Mouse (Mus musculus) Patski (cell line): ENCODE data around the gene Lrp2bp. TPM values are rescaled to one million over a fixed set of nuclear protein-coding genes. Genes with fewer than 3 reads are reported as not detected.

Source experiments
- ATAC-seq: fragments of 100-300 bp; one replicate; pipeline ENCODE4 v1.8.0; 2021
- CTCF ChIA-PET: fragments of 350-600 bp; sonication (Branson Sonifier 250); formaldehyde crosslinking; loops from one replicate; lab custom pipeline; 2022; ENCODE audit warnings: inconsistent platforms; lab: Charles Lee
- POLR2A ChIA-PET: fragments of 350-600 bp; sonication (Branson Sonifier 250); formaldehyde crosslinking; loops from one replicate; lab custom pipeline; 2022; ENCODE audit warnings: antibody characterized with exemption, inconsistent platforms; lab: Charles Lee
- DNase-seq: peaks from one replicate; pipeline ENCODE4 v3.0.0-alpha.2; 2011; ENCODE audit warnings: low read depth, low spot score
- H3K27me3 ChIP-seq: fragments of 371-371 bp; one replicate; pipeline ENCODE4 v1.5.1; 2021
- CTCF ChIP-seq: fragments of 100-300 bp; IDR thresholded peaks from one replicate; pipeline ENCODE4 v1.5.1; 2021
- in situ Hi-C: fragments of 300-500 bp; cut with MboI; formaldehyde crosslinking; loops from 3 replicates; pipeline ENCODE4 v1.11.1; 2018; ENCODE audit warnings: low pct_unique_long_range_greater_than_20kb, mixed read lengths
- polyA plus RNA-seq: library from polyadenylated mRNA; unstranded; gene quantifications from one replicate; pipeline ENCODE4 v1.2.3, GENCODE M21; 2021

The Lrp2bp gene
- polyA plus RNA-seq, 1 experiment from 2014 or later: 0.23 TPM

- no peak for DNase-seq
- no peak for ATAC-seq
- in situ Hi-C loops: no loop called here
- ChIA-PET CTCF (interaction anchor here (1.2 kb wide), 1 partner anchor 18 kb away, joined by 3 read pairs; the partner anchor contains the start of gene Ufsp2), POLR2A (no interaction called here)
- peak; percentile 54 for TF ChIP-seq CTCF
- H3K27me3 ChIP-seq: no peaks in the 10 kb centered on the region
These were observed 5.0 kb upstream of the Lrp2bp start for GRCm38 (mm10) chr8:45994111-45994510.

- CTCF ChIA-PET: no interaction called here
- no peak for ATAC-seq
- POLR2A ChIA-PET: no interaction called here
- DNase-seq: no peak
- no peaks in the 10 kb centered on the region for H3K27me3 ChIP-seq
- in situ Hi-C loops: no loop called here
- TF ChIP-seq CTCF: no peak
These were observed 3.5 kb upstream of the Lrp2bp start for GRCm38 (mm10) chr8:45995576-45995975.

- H3K27me3 ChIP-seq: no peaks in the 10 kb centered on the region
- CTCF ChIA-PET: no interaction called here
- ATAC-seq (no peak), DNase-seq (no peak)
- TF ChIP-seq CTCF: no peak
- POLR2A ChIA-PET: interaction anchor here (1.7 kb wide), 1 partner anchor 23 kb away, joined by 4 read pairs; the partner anchor contains the start of genes 1700029J07Rik and Ufsp2
- in situ Hi-C loops: no loop called here
These were observed 875 bp upstream of the Lrp2bp start for GRCm38 (mm10) chr8:45998228-45998627.

GRCm38 (mm10) chr8:45999784-46000705, 942 bp downstream of the Lrp2bp start:
- POLR2A ChIA-PET: interaction anchor here (0.7 to 1.7 kb wide), 2 partner anchors 24 to 119 kb away, joined by 3 to 4 read pairs; partner anchors contain the start of genes 1700029J07Rik and Ufsp2
- ATAC-seq (peak; percentile 96), DNase-seq (peak; percentile 86)
- TF ChIP-seq CTCF: no peak
- in situ Hi-C loops: no loop called here
- no peaks in the 10 kb centered on the region for H3K27me3 ChIP-seq
- CTCF ChIA-PET: interaction anchor here (1.0 to 1.5 kb wide), 2 partner anchors 11 to 24 kb away, joined by 4 to 6 read pairs; partner anchors contain the start of gene Ufsp2

- no peak for TF ChIP-seq CTCF
- in situ Hi-C loops: no loop called here
- POLR2A ChIA-PET: no interaction called here
- no peaks in the 10 kb centered on the region for H3K27me3 ChIP-seq
- ATAC-seq: no peak
- CTCF ChIA-PET: interaction anchor here (1.1 kb wide), 1 partner anchor 34 kb away, joined by 4 read pairs; no protein-coding TSS in a partner anchor
- peak; percentile 6 for DNase-seq
These were observed 6.5 kb downstream of the Lrp2bp start, which contains the start of gene Ankrd37 for GRCm38 (mm10) chr8:46005596-46005995. TSS of gene Ankrd37 (minus strand) at chr8:46005707.

GRCm38 (mm10) chr8:46007050-46007672, 8.1 kb downstream of the Lrp2bp start:
- ChIA-PET CTCF (no interaction called here), POLR2A (no interaction called here)
- in situ Hi-C loops: no loop called here
- no peak for ATAC-seq
- TF ChIP-seq CTCF: no peak
- H3K27me3 ChIP-seq: no peaks in the 10 kb centered on the region
- no peak for DNase-seq

GRCm38 (mm10) chr8:46010306-46010705, 11.2 kb downstream of the Lrp2bp start:
- in situ Hi-C loops: no loop called here
- ChIA-PET POLR2A (interaction anchor here (0.6 to 0.7 kb wide), 3 partner anchors 11 to 645 kb away, joined by 3 to 5 read pairs (median 3); no protein-coding TSS in a partner anchor), CTCF (interaction anchor here (1.1 to 3.0 kb wide), 3 partner anchors 8 to 11 kb away, joined by 5 to 11 read pairs (median 6); partner anchors contain the start of gene Lrp2bp)
- DNase-seq: no peak
- H3K27me3 ChIP-seq: no peaks in the 10 kb centered on the region
- no peak for ATAC-seq
- no peak for TF ChIP-seq CTCF

- POLR2A ChIA-PET: interaction anchor here (0.7 kb wide), 1 partner anchor 646 kb away, joined by 3 read pairs; no protein-coding TSS in a partner anchor
These were observed 11.9 kb downstream of the Lrp2bp start for GRCm38 (mm10) chr8:46010746-46011680.

GRCm38 (mm10) chr8:46022203-46022602, 23.1 kb downstream of the Lrp2bp start:
- POLR2A ChIA-PET: no interaction called here
- CTCF ChIA-PET: interaction anchor here (1.6 to 3.0 kb wide), 2 partner anchors 8 to 10 kb away, joined by 5 to 11 read pairs; no protein-coding TSS in a partner anchor
- TF ChIP-seq CTCF: no peak
- no peaks in the 10 kb centered on the region for H3K27me3 ChIP-seq
- in situ Hi-C loops: no loop called here
- ATAC-seq (no peak), DNase-seq (no peak)

More at GRCm38 (mm10) chr8:46010746-46011680, 11.9 kb downstream of the Lrp2bp start:
- peak; percentile 31 for DNase-seq
- in situ Hi-C loops: no loop called here
- CTCF ChIA-PET: interaction anchor here (1.1 to 3.0 kb wide), 3 partner anchors 9 to 11 kb away, joined by 5 to 11 read pairs (median 6); partner anchors contain the start of gene Lrp2bp
- no peaks in the 10 kb centered on the region for H3K27me3 ChIP-seq
- TF ChIP-seq CTCF: peak; percentile 32
- peak; percentile 56 for ATAC-seq
